Mouse (Mus musculus): ENCODE data around the gene Hist1h4k.

DNA sequence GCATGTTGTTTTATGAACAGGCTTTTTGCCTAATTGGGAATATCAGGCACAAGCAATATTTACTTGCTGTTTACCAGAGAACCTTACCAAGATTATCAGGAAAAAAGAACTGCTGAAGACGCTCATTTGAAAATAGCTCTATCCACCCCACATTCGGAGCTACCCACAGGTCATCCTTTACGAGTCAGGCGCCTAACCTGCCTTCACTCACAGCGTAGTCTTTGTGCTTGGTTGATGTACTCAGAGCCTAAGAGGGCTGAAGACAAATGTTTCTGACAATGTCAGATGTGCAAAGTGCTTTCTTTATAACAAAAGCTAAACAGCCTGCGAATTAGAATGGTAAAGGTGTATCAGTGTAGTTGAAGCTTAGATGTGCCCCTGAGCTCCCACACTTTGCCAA lies 34.0 kb upstream of the Hist1h4k start:
- no peak for TF ChIP-seq CTCF (IDR thresholded peaks at IDR 0.05; ENCODE audit: low read depth, low read length)
- no peak for TF ChIP-seq POLR2A (IDR thresholded peaks at IDR 0.05; ENCODE audit: extremely low read depth, insufficient read depth, low read length)

Measured in liver, adult 2 months (tissue).